Mouse (Mus musculus) heart, embryonic 14.5 days (tissue): ENCODE measurements at regions not wholly inside any gene's neighbourhood (a gene's known extent, or its start where the extent isn't known, plus 50 kb on each side); places are given as distances from the start of the nearest gene placed in this dataset.
"Not testable (repeated sequence)": the region's sequence is repeated elsewhere in the genome, so short reads cannot be mapped to it uniquely, and the experiment has no call there.

ENCODE experiments used
- ATAC-seq: fragments of 200-750 bp; cut with Nextera tagmentation; 2 replicates; pipeline ENCODE4 v1.8.0; 2017; ENCODE audit warnings: low read depth, moderate TSS enrichment; ENCODE audit not compliant: insufficient number of reproducible peaks, insufficient read depth, low FRiP score
- H3K27ac ChIP-seq, 2 experiments: fragments of 200-500 bp in 1 of 2; fragments of 300-500 bp in 1 of 2; sonication (generic) in 1 of 2; replicated peaks in 1 of 2; 2 replicates each; pipeline ENCODE4 v1.5.1; 2012 to 2014; ENCODE audit warnings: low read depth in 2 of 2, low read length in 2 of 2, control low read depth in 1 of 2, mild to moderate bottlenecking in 1 of 2, mixed read lengths in 1 of 2; ENCODE audit not compliant: control insufficient read depth in 1 of 2, insufficient read depth in 1 of 2
- H3K27me3 ChIP-seq: fragments of 300-500 bp; sonication (generic); 2 replicates; pipeline ENCODE4 v1.6.1; 2014; ENCODE audit warnings: mild to moderate bottlenecking, low read length, control low read depth; ENCODE audit not compliant: control insufficient read depth, insufficient read depth
- H3K36me3 ChIP-seq: fragments of 300-500 bp; sonication (generic); 2 replicates; pipeline ENCODE4 v1.6.1; 2014; ENCODE audit warnings: mild to moderate bottlenecking, control low read depth, low read length, mixed read lengths; ENCODE audit not compliant: control insufficient read depth, insufficient read depth
- H3K4me1 ChIP-seq, 2 experiments: fragments of 200-500 bp in 1 of 2; fragments of 300-500 bp in 1 of 2; sonication (generic) in 1 of 2; 2 replicates each; pipeline ENCODE4 v1.6.1; 2012 to 2014; ENCODE audit warnings: low read length in 2 of 2, control low read depth in 1 of 2, mixed read lengths in 1 of 2; ENCODE audit not compliant: control insufficient read depth in 2 of 2, insufficient read depth in 2 of 2
- H3K4me2 ChIP-seq: fragments of 300-500 bp; sonication (generic); 2 replicates; pipeline ENCODE4 v1.6.1; 2014; ENCODE audit warnings: mild to moderate bottlenecking, low read length
- H3K4me3 ChIP-seq, 2 experiments: fragments of 200-500 bp in 1 of 2; fragments of 300-500 bp in 1 of 2; sonication (generic) in 1 of 2; 2 replicates each; pipeline ENCODE4 v1.5.1; 2012 to 2014; ENCODE audit warnings: low read length in 2 of 2, mild to moderate bottlenecking in 2 of 2, control low read depth in 1 of 2, low read depth in 1 of 2, moderate library complexity in 1 of 2; ENCODE audit not compliant: control insufficient read depth in 1 of 2, insufficient read depth in 1 of 2
- H3K9ac ChIP-seq: fragments of 300-500 bp; sonication (generic); 2 replicates; pipeline ENCODE4 v1.6.1; 2014; ENCODE audit warnings: mild to moderate bottlenecking, low read length
- H3K9me3 ChIP-seq: fragments of 300-500 bp; sonication (generic); 2 replicates; pipeline ENCODE4 v1.6.1; 2016; ENCODE audit warnings: low read length, control low read depth; ENCODE audit not compliant: control insufficient read depth
- WGBS: fragments of 180-500 bp; shearing (Covaris S2); extraction: QIAGEN DNeasy Blood & Tissue Kit; methylation state at CpG from one replicate; pipeline ENCODE4 v1.1.7; 2014; 5-methylcytosine and 5-hydroxymethylcytosine counted together

DNA sequence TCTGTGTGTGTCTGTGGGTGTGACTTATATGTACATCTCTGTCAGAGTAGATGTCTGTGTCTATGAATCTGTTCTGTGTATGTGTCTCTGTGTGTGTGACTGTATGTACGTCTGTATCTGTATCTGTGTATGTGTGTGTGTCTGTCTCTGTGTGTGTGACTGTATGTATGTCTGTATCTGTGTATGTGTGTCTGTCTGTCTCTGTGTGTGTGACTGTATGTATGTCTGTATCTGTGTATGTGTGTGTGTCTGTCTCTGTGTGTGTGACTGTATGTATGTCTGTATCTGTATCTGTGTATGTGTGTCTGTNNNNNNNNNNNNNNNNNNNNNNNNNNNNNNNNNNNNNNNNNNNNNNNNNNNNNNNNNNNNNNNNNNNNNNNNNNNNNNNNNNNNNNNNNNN is 88.3 kb downstream of the Sspn start:
- not testable (repeated sequence) for H3K4me3 ChIP-seq, H3K9ac ChIP-seq, H3K27me3 ChIP-seq, H3K27ac ChIP-seq, H3K4me1 ChIP-seq, H3K36me3 ChIP-seq, H3K9me3 ChIP-seq, H3K4me2 ChIP-seq
- 64% methylated on average over 1 of the region's 1 CpGs for WGBS
- peak; percentile 75 for ATAC-seq
